Mouse (Mus musculus): ENCODE results near the gene Plekhg2.

Plekhg2 gene

DNA sequence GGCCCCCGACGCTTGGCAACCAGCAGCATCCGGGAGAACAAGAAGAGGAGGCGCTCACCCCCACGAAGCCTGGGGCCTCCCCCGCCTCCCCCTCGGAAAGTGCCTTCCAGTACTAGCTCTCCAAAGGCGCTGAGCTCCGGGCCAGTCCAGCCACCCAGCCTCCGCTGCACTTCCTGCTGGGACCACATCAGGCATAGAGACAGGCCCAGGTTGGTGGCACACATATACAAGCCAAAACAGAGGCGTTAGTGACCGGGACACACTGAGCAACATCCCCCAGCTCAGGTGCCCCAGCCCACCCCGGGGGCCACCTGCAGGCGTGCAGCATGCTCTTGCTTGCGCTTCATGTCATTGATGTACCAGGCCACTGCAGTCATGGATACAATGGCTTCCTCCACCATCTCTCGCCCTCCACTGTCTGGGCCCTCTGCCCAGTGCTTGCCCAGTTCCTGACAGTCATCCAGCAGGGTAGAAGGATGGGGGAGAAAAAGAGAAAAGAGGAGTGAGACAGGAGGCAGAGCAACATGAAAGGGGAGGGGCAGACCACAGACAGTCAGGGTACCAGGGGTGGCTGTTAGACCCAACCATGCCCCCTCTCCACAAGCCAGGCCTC is 4.6 kb downstream of the Plekhg2 start:
- DNase-seq (ENCODE audit: low read depth, low spot score), result no peak

DNA sequence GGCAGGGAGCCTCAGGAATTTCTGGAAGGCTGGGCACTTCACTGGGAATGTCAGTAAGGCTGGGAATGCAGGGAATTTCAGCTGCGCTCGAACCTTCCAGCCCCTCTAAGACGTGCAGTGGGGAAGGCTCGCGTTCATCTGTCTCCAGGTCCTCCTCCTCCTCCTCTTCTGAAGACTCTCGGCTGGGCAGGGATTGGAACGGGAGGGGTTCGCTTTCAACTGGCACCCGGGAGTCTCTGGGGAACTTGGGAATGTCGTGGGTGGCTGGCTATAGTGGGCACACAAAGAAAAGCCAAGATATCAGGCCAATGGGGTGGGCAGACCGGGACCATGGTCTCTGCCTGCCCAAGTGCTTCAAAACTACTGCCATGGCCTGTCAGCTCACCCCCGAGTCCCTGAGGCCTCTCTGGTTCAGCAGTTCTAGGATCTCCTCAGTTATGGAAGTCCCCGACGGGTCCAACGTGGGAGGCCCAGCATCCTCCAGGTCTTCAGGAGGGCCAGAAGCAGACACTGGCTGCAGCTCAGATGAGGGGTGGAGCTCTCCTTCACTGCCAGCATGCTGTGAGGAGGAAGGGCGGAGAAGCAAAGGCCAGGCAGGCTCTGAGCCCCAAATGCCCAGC is 9.8 kb downstream of the Plekhg2 start:
- DNase-seq (ENCODE audit: low read depth, low spot score), result no peak

DNA sequence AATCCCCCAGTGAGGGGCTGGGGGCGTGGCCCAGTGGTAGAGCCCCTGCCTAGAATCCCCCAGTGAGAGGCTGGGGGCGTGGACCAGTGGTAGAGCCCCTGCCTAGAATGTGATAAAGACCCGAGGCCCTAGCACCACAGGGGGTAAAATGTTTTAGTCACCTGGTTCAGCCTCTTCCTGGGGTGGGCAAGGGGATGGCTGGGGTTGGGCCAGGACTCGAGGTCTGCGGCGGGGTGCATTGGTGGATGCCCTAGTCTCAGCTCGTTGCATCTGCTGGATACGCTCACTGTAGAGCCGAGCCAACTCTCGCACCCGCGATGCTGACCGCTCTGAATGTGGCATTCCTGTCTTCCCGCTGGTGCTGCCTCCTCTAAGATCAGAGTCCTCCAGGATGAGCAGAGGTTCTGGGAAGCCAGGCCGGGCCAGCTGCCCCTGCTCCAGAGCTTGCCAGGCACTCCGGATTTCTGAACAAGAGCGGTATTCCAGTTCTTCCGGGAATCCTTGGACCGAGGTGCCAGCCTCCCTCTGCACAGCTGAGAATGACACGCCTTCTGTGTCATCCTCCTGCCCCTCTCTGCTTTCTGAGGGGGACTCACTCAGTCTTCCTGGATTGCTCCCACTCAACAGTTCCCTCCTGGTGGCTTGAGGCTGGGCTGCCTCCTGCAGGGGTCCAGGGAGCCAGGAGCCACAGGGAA is 10.6 kb downstream of the Plekhg2 start:
- no peak for DNase-seq (ENCODE audit: low read depth, low spot score)

DNA sequence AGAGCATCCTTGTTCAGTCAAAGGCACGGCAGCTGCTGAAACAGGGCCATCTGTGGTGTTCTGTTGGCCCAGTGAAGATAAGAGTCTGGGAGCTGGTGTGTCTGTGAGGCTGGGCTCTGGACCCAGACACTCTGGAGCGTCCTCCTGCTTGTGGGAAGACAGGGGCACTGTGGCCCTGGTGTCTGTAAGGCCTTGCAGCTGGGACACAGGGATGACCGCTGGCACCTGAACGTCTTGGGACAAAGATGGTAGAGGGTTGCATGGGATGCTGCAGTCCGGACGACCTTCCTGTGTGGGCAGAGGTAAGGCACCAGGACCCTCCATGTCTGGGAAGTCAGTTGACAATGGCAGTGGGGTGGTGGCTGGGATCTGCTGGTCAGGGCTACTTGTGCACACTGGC is 12.1 kb downstream of the Plekhg2 start:
- DNase-seq (ENCODE audit: low read depth, low spot score), result no peak

DNA sequence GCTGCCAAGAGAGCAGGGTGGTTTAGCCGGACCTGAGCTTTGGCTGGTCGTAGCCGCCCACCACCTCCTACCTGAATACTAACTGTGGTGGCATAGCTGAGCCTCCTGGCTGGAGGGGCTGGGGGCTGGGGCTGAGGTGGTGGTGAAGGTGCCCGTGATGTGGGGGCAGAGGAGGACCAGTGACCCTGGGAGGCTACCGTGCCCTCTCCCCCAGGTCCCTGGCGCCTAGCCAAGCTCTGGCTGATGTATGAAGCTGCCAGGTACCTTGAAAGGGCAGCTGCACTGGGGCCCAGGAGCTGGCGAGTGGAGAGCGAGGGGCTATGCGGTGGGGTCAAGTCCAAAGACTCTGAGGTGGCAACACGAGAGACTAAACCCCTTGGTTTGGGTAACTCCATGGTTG is 12.5 kb downstream of the Plekhg2 start:
- DNase-seq (ENCODE audit: low read depth, low spot score), result no peak

DNA sequence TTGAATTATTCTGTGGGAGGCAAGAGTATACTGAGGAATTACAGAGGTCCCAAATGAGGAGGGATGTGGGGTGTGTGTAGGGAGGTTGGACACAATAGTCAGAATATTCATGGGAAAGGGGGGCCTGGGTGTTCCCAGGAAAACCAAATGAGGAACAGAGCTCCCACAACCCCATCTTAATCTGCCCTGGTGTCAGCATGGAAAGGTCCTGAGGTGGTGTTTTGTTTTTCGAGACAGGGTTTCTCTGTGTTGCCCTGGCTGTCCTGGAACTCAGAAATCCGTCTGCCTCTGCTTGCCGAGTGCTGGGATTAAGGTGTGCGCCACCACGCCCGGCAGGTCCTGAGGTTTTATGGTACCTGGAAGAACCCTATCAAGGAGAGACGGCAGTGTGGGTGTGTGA is 14.0 kb downstream of the Plekhg2 start:
- no peak for DNase-seq (ENCODE audit: low read depth, low spot score)

DNA sequence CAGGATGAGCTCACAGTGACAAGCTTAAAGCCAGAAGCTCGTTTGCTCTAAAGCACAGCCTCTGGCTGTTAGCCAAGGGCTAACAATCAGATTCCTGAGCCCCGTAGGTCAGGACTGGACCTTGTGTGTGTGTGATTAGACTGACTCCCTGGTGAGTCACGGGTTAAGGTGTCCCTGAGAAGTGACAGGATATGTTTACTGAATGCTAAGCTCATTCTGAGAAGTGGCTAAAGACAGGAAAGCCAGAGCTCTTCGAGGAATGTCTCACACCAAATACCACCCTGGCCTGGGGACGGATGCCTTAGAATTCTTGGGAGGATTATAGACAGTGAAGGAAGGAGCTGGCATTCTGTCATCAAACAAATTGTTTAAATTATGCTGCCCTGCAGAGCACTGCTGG is 14.4 kb downstream of the Plekhg2 start:
- DNase-seq (ENCODE audit: low read depth, low spot score), result no peak

DNA sequence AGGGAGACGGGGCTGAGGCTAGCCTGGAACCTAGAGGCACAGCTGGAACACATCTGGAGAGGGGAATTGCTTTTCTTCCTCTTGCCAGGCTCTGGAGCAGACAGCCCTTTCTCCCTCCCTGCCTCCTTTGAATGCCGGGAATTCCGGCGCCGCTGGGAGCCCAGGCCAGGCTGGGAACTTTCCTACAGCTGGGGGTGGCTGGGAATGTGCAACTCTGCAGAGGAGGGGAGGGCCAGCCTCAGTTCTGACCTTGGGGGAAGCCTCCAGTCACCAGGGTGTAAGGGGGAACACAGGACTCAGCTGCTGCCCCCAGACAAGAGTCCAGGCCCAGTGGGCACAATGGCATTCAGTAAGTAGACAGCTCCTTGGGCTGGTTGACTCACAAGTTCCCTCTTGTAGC is 15.4 kb downstream of the Plekhg2 start:
- DNase-seq (ENCODE audit: low read depth, low spot score), result no peak

DNA sequence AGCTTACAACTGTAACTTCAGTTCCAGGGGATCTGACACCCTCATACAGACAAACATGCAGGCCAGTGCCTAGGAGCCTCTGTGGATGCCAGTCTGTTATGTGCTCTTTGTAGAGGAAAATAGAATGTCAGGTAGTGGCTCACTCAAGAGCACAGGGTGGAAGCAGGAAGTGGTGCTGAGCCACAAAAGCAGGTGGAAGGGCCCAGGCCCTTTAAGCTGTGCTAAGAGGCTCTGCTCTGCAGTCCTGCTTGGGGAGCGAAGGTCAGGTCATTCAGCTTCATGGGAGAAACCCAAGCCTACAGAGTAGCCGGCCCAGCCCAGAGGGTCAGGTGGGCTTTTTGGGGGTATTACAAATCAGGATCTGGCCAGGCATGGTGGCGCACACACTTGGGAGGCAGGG is 17.2 kb downstream of the Plekhg2 start:
- DNase-seq (ENCODE audit: low read depth, low spot score), result no peak

DNA sequence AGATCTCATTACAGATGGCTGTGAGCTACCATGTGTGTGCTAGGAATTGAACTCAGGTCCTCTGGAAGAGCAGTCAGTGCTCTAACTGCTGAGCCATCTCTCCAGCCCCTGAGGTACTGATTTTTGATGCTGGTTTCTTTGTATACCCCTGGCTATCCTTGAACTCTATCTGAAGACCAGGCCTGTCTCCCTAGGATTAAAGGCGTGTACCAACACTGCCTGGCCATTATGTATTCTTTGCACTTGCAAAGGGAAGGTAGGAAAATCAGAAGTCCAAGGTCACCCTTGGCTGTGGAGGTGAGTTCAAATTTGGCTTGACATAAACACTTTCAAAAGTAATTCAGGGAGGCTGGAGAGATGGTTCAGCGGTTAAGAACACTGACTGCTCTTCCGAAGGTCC is 17.8 kb downstream of the Plekhg2 start:
- DNase-seq (ENCODE audit: low read depth, low spot score), result no peak

DNA sequence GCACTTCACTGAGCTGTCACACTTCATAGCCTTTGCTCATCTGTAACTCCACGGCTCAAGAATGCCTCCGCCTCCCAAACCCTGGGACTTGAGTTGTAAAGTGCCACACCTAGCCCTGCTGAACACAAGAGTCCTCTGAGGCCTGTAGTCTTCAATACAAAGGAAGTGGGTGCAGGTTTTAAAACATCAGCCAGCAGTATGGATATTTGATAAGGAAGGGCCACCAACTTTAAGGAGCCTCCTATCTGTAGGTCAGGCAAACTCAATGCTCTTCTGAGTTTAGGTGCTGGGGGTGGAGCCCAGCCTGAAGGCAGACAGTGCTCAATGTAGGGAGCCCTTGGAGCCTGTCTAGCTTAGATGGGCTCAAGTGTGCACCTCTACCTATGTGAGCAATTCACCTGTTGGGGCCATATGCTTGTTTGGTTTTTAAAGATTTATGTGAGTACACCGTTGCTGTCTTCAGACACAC is 18.3 kb downstream of the Plekhg2 start:
- DNase-seq (ENCODE audit: low read depth, low spot score), result no peak

DNA sequence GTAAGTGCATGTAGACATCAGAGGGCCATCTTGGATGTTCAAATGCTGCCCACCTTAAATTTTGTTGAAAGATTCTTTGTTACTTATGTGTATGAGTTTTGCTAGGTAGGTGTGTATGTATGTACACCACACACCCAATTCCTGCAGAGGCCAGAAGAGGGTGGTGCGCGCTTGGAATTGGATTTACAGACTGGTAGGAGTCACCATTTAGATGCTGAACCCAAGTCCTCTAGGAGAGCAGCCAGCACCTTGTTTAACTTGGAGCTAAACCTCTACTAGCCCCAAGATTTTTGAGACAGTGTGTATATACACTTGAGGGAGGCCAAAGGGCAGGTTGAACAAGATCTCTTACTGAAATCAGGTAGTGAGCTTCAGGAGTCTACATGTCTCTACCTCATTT is 19.1 kb downstream of the Plekhg2 start:
- DNase-seq (ENCODE audit: low read depth, low spot score), result no peak

DNA sequence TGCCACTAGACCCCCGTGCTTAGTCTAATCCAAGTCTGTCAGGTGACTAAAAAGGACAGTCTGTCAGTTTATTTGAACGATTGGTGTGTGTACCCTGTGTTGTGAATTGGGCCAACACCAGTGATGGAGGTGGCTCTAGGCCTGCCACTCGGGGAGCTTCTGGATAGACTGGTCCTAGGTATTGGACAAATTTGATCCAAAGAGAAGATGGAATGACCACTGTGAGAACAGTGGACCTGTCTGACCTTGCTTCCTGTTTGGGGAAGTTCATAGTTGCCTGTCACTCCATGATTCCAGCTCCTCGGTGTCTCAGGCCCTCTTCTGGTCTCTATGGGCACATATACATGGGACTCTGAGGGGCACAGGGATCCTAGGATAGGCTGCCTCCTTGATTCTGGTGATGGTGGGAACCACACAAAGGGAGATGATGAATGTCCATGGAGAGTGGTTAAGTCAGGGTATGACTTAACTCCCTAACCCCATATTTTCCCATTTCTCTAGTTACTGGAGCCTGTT is 20.7 kb downstream of the Plekhg2 start:
- DNase-seq (ENCODE audit: low read depth, low spot score), result no peak

DNA sequence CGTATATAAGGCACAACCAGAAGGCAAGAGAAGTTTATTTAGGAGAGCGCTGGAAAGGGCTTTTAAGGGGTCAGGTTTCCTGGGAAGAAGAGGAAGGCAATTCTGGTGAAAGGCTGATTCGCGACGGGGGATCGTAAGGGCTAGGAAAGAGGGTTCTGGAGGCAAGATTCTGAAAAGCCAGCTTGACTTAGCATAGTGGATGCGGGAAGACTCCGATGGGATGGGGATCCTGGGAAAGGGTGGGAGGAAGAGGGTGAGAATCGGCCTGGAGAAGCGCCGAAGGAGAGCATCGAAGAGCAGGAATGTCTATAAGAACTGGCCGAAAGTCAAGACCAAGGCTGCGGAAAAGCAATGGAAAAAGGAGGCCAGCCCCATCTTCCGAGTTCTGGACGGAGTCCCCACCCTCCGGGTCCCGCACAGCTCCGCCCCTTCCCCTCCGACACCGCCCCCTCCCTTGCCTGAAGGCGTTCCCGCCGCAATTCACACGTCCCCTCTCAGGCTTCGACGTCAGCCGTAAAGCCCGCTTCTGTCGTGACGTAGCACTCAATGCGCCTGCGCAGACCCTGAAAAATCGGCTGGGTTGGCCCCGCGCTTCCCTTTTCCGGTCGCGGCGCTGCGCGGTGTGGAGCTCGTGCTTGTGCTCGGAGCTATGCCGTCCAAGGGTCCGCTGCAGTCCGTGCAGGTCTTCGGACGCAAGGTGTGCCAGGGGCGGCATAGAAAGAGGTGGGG is 22.1 kb downstream of the Plekhg2 start, which contains the start of gene Rps16:
Gene Rps16, plus strand, starts transcription at position 498 of the 729 bp plus-strand sequence.
- peak; percentile 96 for DNase-seq (ENCODE audit: low read depth, low spot score)

DNA sequence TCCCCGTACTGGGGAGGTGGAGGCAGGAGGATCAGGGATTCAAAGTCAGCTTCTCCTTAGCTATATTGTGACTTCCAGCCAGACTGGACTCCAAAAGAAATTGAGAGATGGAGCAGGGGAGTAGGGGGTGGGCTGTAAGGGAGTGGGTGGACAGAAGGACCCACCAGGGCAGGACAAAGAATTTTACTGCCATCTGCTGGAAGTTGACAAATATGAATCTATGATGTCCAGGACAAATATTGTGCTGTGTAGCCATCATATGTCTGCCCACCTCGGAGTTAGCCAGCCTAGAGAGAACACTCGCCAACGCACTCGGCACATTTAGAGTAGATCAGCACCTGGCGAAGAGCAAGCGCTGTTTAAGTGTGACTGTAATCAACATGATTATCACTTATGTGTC is 23.8 kb downstream of the Plekhg2 start:
- DNase-seq (ENCODE audit: low read depth, low spot score), result no peak

DNA sequence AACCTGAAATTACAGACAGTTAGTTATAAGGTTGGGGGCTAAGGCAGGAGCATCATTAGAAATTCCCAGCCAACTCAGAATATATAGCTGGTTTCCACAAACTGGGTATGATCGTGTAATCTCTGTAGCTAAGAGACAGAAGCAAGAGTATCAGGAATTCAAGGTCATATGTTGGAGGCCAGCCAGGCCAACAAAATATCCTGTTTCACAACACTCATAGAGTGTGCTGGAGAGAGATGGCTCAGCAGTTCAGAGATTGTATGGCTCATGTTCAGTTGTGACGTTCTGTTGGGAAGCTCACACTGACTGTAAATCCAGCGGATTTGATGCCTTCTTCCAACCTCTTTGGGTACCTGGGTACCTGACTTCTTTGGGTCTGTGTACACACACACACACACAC is 24.7 kb downstream of the Plekhg2 start:
- no peak for DNase-seq (ENCODE audit: low read depth, low spot score)

DNA sequence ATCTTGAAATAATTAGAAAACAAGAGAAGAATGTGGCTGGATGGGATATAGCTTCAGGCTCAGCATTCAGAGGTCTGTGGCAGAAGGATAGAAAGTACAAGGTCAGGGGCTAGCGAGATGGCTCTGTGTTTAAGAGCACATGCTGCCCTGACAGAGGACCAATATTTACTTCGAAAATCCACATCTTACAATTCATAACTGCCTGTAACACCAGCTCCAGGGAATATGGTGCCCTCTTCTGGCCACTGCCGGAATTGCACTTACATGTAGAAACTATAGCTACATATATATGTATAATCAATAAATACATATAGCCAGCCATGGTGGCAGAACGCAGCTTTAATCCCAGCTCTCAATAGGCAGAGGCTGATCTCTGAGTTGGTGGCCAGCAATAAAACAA is 27.8 kb downstream of the Plekhg2 start:
- peak; percentile 70 for DNase-seq (ENCODE audit: low read depth, low spot score)

DNA sequence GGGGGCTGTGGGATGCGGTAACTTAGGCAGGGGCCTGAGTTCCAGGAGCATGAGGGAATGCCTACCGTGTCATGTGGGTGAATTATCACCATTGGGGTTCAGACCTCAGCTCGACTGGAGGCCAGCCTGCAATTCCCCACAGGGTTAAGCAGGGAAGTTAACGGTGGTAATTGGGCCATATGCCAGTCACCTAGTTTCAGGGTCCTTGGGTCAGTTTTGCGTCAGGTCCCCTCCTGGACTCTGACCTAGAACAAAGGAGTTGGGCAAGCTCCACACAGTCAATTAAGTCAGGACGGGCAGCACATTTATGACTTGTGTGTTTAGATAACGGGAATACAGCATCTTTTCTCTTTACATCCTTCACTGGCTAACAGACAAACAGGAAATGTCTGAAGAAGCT is 31.0 kb downstream of the Plekhg2 start:
- DNase-seq (ENCODE audit: low read depth, low spot score), result no peak

DNA sequence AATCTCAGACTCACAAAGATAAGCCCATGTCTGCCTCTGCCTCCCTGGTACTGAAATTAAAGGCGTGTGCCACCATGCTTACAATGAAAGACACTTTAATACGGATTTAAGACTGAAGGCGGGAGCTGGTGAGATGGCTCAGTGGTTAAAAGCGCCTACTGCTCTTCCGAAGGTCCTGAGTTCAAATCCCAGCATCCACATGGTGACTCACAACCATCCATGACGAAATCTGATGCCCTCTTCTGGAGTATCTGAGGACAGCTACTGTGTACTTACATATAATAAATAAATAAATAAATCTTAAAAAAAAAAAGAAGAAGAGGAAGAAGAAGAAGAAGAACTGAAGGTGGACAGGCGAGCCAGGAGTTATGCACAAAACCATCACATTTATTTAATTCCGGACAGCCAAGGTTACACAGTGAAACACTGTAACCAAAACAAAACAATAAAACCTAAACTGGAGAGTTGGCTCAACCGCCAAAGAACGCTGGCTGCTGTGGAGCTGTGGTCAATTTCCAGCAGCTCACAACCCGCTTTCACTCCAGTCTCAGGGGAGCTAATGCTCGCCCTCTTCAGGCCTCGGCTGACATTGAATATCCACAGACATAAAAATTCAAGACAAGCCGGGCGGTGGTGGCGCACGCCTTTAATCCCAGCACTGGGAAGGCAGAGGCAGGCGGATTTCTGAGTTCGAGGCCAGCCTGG is 33.0 kb downstream of the Plekhg2 start:
- DNase-seq (ENCODE audit: low read depth, low spot score), result no peak

DNA sequence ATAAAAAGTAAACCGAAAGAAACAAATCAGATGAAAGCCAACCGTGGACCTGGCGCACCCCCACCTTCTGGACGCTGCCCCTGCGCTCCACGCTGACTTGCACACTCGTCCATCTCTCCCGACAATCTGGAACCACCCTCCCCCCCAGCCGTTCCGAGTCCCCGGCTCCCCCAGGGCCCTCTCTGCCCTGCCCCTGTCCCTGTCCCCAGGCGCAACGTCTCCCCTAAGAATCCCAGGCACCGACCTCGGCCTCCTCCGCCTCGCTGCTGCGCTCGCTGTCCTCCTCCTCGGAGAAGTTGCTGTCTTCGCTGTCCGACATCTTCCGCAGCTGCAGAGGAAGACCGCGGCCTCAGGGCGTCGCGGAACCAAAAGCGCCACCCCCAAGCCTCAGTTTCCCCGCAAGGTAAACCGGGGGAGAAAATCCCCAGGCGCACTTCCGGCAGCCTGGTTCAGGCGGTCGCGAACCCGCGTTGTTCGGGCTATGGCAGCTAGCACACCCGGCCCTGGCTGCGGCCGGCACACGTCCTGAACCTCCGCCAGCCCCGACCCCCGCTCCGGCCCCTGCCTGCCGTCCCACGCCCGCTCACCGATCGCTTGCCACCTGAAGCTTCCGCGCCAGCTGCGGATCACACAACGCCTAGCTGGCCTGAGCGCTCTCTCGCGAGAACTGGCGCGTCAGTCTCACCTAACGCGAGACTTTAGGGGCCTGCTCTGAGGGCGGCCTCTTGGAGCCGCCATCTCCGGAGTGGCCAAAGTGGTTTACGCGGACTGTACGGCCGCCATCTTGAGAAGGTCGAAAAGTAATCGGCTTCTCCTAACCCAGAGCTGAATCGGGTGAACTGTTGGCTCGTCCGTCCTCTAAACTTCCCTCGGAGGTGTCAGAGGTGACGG is 34.0 kb downstream of the Plekhg2 start, which contains the start of gene Supt5:
Gene Supt5, minus strand, starts transcription at position 639 of the 891 bp plus-strand sequence.
- peak; percentile 99 for DNase-seq (ENCODE audit: low read depth, low spot score)
